Mouse (Mus musculus) bone marrow macrophage, adult 2 months (primary cell): ENCODE measurements around the gene Strn4. TPM values are rescaled to one million over a fixed set of nuclear protein-coding genes. Genes with fewer than 3 reads are reported as not detected.

Experiments used
- H3K27ac ChIP-seq: 2 replicates; pipeline ENCODE4 v1.5.1; 2012; ENCODE audit warnings: low read depth, low read length; ENCODE audit not compliant: insufficient read depth
- H3K4me1 ChIP-seq: 2 replicates; pipeline ENCODE4 v1.6.1; 2012; ENCODE audit warnings: low read length; ENCODE audit not compliant: control insufficient read depth, insufficient read depth
- H3K4me3 ChIP-seq: 2 replicates; pipeline ENCODE4 v1.5.1; 2012; ENCODE audit warnings: mild to moderate bottlenecking, low read length, moderate library complexity; ENCODE audit not compliant: insufficient read depth
- CTCF ChIP-seq: IDR thresholded peaks from 2 replicates; pipeline ENCODE4 v1.5.1; 2012; ENCODE audit warnings: low read depth, mild to moderate bottlenecking, low read length, moderate library complexity
- POLR2A ChIP-seq: IDR thresholded peaks from 2 replicates; pipeline ENCODE4 v1.6.1; 2012; ENCODE audit warnings: mild to moderate bottlenecking, low read depth, low read length, borderline replicate concordance
- polyA plus RNA-seq: library from polyadenylated mRNA; stranded (reverse); fragments of >200 nt; gene quantifications from 2 replicates; pipeline ENCODE4 v1.2.4, GENCODE M21; 2012; ENCODE audit not compliant: missing spikeins, insufficient read depth, insufficient read length

The Strn4 gene
- polyA plus RNA-seq, 1 experiment = 56.6 TPM

DNA sequence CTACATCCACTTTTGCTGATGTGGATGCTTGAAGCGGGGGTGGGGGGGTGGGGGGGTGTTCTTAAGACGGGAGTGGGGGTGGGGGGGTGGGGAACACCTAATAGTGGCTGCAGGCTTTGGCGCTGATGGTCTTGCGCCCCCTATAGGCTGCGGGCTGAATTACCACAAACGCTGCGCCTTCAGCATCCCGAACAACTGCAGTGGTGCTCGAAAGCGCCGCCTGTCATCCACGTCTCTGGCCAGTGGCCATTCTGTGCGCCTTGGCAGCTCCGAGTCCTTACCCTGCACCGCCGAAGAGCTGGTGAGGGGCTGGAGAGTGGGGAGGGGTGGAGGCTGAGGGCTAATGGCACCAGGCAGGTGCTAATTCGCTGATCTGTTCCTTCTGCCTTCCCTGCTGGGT lies 32.9 kb downstream of the Strn4 start:
- Histone ChIP-seq H3K4me1 (peaks cover 8% of the 10 kb centered on the region), H3K27ac (no peak overlapping the region), H3K4me3 (no peak overlapping the region)
- TF ChIP-seq CTCF = no peak; the same call in 1 of the 2 replicates
- no peak for TF ChIP-seq POLR2A

- no peak overlapping the region for H3K27ac ChIP-seq
- no peak for TF ChIP-seq CTCF
- TF ChIP-seq POLR2A = no peak
- no peak overlapping the region for H3K4me3 ChIP-seq
- H3K4me1 ChIP-seq = no peaks in the 10 kb centered on the region
Observed at GRCm38 (mm10) chr7:16851636-16852035, 35.9 kb downstream of the Strn4 start.

GRCm38 (mm10) chr7:16853302-16853831 lies 37.7 kb downstream of the Strn4 start:
- TF ChIP-seq CTCF (no peak), POLR2A (no peak)
- Histone ChIP-seq H3K4me3 (no peak overlapping the region), H3K27ac (no peak overlapping the region), H3K4me1 (no peaks in the 10 kb centered on the region)

- TF ChIP-seq POLR2A (no peak), CTCF (0 out of 2 replicates have a peak, but pooled peaks have one; percentile 35)
- no peaks in the 10 kb centered on the region for H3K4me1 ChIP-seq
- no peak overlapping the region for H3K4me3 ChIP-seq
- no peak overlapping the region for H3K27ac ChIP-seq
Observed at GRCm38 (mm10) chr7:16858336-16858735, 42.6 kb downstream of the Strn4 start.

GRCm38 (mm10) chr7:16859902-16860651 lies 44.4 kb downstream of the Strn4 start:
- TF ChIP-seq CTCF (no peak), POLR2A (no peak)
- Histone ChIP-seq H3K4me3 (no peak overlapping the region), H3K4me1 (no peaks in the 10 kb centered on the region), H3K27ac (no peak overlapping the region)

DNA sequence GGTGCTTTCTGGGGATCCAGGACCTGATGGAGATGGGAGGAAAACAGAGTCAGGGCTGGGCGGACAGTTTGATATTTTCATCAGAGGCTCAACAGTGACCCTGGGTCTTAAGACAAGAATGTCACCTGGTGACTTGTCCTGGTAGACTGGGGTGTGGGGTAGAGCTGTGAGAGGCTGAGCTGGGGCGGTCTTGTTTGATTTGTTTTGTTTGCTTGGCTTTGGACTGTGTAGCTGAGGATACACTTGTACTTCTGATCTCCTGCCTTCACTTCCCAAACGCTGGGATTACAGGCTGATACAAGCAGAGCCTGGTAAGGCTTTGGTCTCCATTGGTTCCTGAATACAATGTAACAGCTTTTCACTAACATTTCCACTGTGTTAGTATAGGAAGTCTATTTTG lies 51.8 kb downstream of the Strn4 start:
- no peaks in the 10 kb centered on the region for H3K4me1 ChIP-seq
- TF ChIP-seq POLR2A (no peak), CTCF (no peak)
- H3K4me3 ChIP-seq = no peak overlapping the region
- H3K27ac ChIP-seq = no peak overlapping the region

- no peaks in the 10 kb centered on the region for H3K4me1 ChIP-seq
- H3K4me3 ChIP-seq = no peak overlapping the region
- TF ChIP-seq CTCF (no peak), POLR2A (no peak)
- H3K27ac ChIP-seq = no peak overlapping the region
Observed at GRCm38 (mm10) chr7:16869497-16869896, 53.8 kb downstream of the Strn4 start.

DNA sequence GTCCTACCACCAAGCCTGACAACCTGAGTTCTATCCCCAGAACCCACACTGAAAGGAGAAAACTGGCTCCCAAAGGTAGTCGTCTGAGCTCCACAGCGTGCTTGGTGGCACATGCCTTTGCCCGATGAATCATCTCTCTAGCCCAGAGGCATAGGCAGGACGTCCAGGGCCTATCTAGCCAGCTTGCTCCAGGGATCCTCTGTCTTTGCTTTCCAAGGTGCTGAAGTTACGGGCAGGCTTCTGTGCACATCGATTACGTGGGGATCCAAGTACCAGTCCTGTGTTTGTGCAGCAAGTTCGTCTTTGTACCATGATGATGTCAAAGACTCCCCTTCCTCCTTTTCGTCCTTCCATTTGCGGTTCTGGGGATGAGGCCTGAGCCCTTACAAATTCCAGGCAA lies 55.9 kb downstream of the Strn4 start:
- no peak overlapping the region for H3K27ac ChIP-seq
- TF ChIP-seq POLR2A (no peak), CTCF (no peak)

DNA sequence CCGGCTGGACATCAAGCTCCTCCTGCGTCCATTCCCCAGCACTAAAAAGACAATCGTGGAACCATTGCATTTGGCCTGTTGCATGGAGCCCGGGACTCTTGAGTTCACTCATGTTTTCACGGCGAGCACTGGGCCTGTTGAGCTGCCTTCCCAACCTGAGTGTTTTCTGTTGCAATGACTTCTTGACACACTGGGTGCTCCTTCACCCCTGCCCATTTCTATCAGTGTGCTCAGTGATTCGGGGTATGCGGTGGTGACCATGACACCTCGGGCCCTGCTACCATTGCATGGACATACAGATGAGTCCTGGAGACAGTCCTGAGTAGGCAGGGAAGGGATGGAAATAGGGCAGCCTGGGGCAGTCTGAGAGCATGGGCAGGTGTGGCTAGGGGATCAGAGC lies 56.8 kb downstream of the Strn4 start:
- H3K4me3 ChIP-seq = no peak overlapping the region
- no peaks in the 10 kb centered on the region for H3K4me1 ChIP-seq
- TF ChIP-seq CTCF = no peak
- no peak for TF ChIP-seq POLR2A
- no peak overlapping the region for H3K27ac ChIP-seq

More for the DNA sequence above, 55.9 kb downstream of the Strn4 start:
- no peaks in the 10 kb centered on the region for H3K4me1 ChIP-seq
- H3K4me3 ChIP-seq = no peak overlapping the region

DNA sequence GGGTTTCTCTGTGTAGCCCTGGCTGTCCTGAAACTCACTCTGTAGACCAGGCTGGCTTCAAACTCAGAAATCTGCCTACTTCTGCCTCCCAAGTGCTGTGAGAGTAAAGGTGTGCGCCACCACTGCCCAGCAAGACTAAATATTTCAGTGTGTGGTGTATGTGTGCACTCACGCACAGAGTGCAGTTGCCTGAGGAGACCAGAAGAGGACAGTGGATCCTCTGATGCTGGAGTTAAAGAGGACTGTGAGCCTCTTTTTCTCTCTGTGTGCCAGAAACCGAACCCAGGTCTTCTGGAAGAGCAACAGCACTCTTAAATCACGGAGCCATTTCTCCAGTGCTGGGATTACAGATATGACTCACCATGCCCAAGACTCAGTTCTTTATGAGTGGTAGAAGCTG lies 57.7 kb downstream of the Strn4 start:
- no peak for TF ChIP-seq POLR2A
- no peak for TF ChIP-seq CTCF
- Histone ChIP-seq H3K4me3 (no peak overlapping the region), H3K27ac (no peak overlapping the region), H3K4me1 (no peaks in the 10 kb centered on the region)

- H3K4me1 ChIP-seq = no peaks in the 10 kb centered on the region
- peak overlapping the region; percentile 53 for H3K4me3 ChIP-seq
- TF ChIP-seq POLR2A = no peak
- peak; percentile 95 for TF ChIP-seq CTCF
- peak overlapping the region; percentile 67 for H3K27ac ChIP-seq
Observed at GRCm38 (mm10) chr7:16874190-16874589, 58.5 kb downstream of the Strn4 start.
